Mouse (Mus musculus) heart, adult 2 months (tissue): ENCODE data around the gene Smim9. TPM values are rescaled to one million over a fixed set of nuclear protein-coding genes. Genes with fewer than 3 reads are reported as not detected.

Experiments used
- DNase-seq, 2 experiments: peaks; one replicate each; pipeline ENCODE4 v3.0.0; 2021
- H3K27ac ChIP-seq: fragments of 200-600 bp; 2 replicates; pipeline ENCODE4 v1.8.1; 2022
- H3K27me3 ChIP-seq: fragments of 200-500 bp; 2 replicates; pipeline ENCODE4 v1.6.1; 2012; ENCODE audit warnings: mild to moderate bottlenecking, low read length, inconsistent platforms, mixed read lengths; ENCODE audit not compliant: control insufficient read depth, insufficient read depth
- H3K36me3 ChIP-seq: fragments of 200-500 bp; 2 replicates; pipeline ENCODE4 v1.6.1; 2012; ENCODE audit warnings: low read length, inconsistent platforms; ENCODE audit not compliant: control insufficient read depth, insufficient read depth
- H3K4me1 ChIP-seq: fragments of 200-500 bp; 2 replicates; pipeline ENCODE4 v1.6.1; 2011; ENCODE audit warnings: low read length; ENCODE audit not compliant: control insufficient read depth, insufficient read depth
- H3K4me3 ChIP-seq: fragments of 200-600 bp; 2 replicates; pipeline ENCODE4 v1.8.1; 2022
- H3K79me2 ChIP-seq: fragments of 200-500 bp; replicated peaks from 2 replicates; pipeline ENCODE4 v1.6.1; 2012; ENCODE audit warnings: mild to moderate bottlenecking, inconsistent platforms, low read length, moderate library complexity, mixed read lengths; ENCODE audit not compliant: control insufficient read depth, insufficient read depth
- H3K9ac ChIP-seq: fragments of 200-500 bp; 2 replicates; pipeline ENCODE4 v1.6.1; 2012; ENCODE audit warnings: low read depth, mild to moderate bottlenecking, control low read depth, inconsistent platforms, low read length, mixed read lengths
- CTCF ChIP-seq: fragments of 200-600 bp; IDR thresholded peaks from 2 replicates; pipeline ENCODE4 v1.8.1; 2022; ENCODE audit warnings: antibody characterized with exemption, mild to moderate bottlenecking, moderate library complexity
- EP300 ChIP-seq: fragments of 200-500 bp; IDR thresholded peaks from 2 replicates; pipeline ENCODE4 v1.6.1; 2011; ENCODE audit warnings: low read depth, low read length, control low read depth; ENCODE audit not compliant: insufficient read depth
- POLR2A ChIP-seq: fragments of 200-500 bp; IDR thresholded peaks from 2 replicates; pipeline ENCODE4 v1.6.1; 2011; ENCODE audit warnings: mild to moderate bottlenecking, low read depth, low read length, control low read depth; ENCODE audit not compliant: insufficient read depth
- WGBS: fragments of 180-500 bp; shearing (Covaris S2); methylation state at CpG from one replicate; pipeline ENCODE4 v1.1.7; 2018; 5-methylcytosine and 5-hydroxymethylcytosine counted together
- intact Hi-C: fragments of 180-260 bp; cut with DNase I; formaldehyde crosslinking; loops from one replicate; pipeline ENCODE4 v1.15.1; 2025
- polyA plus RNA-seq: library from polyadenylated mRNA; depleted of rRNA; stranded (reverse); fragments of >200 nt; gene quantifications from 2 replicates; pipeline ENCODE4 v1.2.3, GENCODE M21; 2012
- total RNA-seq, 2 experiments: library from RNA; stranded (reverse); gene quantifications; 2 replicates each; pipeline ENCODE4 v1.2.3; 2021

Gene Smim9
- total and polyA plus RNA-seq, 3 experiments = not detected

- intact Hi-C loops = no loop called here
- Histone ChIP-seq H3K27ac (no peak overlapping the region), H3K4me1 (no peaks in the 10 kb centered on the region), H3K79me2 (no peaks in the 10 kb centered on the region), H3K4me3 (no peak overlapping the region), H3K36me3 (no peaks in the 10 kb centered on the region), H3K9ac (no peak overlapping the region), H3K27me3 (no peaks in the 10 kb centered on the region)
- 86% methylated on average over 2 of the region's 2 CpGs for WGBS
- TF ChIP-seq CTCF = no peak
- TF ChIP-seq EP300 = no peak
- TF ChIP-seq POLR2A = no peak
- no peak for DNase-seq
These were observed 25.4 kb downstream of the Smim9 start for GRCm38 (mm10) chrX:75138182-75138581.

GRCm38 (mm10) chrX:75137729-75138128, 25.8 kb downstream of the Smim9 start:
- Histone ChIP-seq H3K27me3 (no peaks in the 10 kb centered on the region), H3K4me1 (no peaks in the 10 kb centered on the region), H3K9ac (no peak overlapping the region), H3K27ac (no peak overlapping the region), H3K4me3 (no peak overlapping the region), H3K36me3 (no peaks in the 10 kb centered on the region), H3K79me2 (no peaks in the 10 kb centered on the region)
- 76% methylated on average over 2 of the region's 2 CpGs for WGBS
- no peak for TF ChIP-seq EP300
- TF ChIP-seq CTCF = no peak
- TF ChIP-seq POLR2A = no peak
- no peak for DNase-seq
- intact Hi-C loops = no loop called here

DNA sequence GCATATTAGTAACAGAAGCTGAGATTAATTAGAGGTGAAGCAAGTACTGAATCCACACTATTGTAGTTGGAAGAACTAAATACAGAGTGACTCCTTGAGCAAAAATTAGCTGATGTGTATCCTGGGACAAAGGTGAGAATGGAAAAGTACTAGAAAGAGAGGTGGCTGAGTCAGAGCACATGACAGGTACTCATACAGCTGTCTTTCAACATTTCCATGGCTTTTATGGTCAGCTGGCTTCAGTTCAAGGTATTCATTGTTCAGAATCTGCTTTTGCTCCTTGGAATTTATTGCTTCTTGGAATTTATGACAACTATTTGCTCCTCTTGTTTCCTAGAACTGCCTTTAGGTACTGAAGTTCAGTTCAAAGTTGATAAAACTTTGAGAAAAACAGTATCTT, 26.6 kb downstream of the Smim9 start:
- H3K36me3 ChIP-seq = no peaks in the 10 kb centered on the region
- DNase-seq = no peak
- TF ChIP-seq POLR2A (no peak), EP300 (no peak), CTCF (no peak)
- H3K9ac ChIP-seq = no peak overlapping the region
- no peak overlapping the region for H3K27ac ChIP-seq
- intact Hi-C loops = no loop called here
- no peaks in the 10 kb centered on the region for H3K27me3 ChIP-seq
- H3K79me2 ChIP-seq = no peaks in the 10 kb centered on the region
- H3K4me1 ChIP-seq = no peaks in the 10 kb centered on the region
- H3K4me3 ChIP-seq = no peak overlapping the region

- Histone ChIP-seq H3K79me2 (no peaks in the 10 kb centered on the region), H3K4me1 (no peaks in the 10 kb centered on the region; the same call in 1 of the 2 replicates), H3K9ac (peak within 1 kb of the TSS; percentile 82), H3K27ac (peak within 1 kb of the TSS; percentile 78), H3K27me3 (no peaks in the 10 kb centered on the region), H3K36me3 (no peaks in the 10 kb centered on the region), H3K4me3 (peak within 1 kb of the TSS; percentile 52)
- TF ChIP-seq CTCF (no peak), EP300 (0 out of 2 replicates have a peak, but pooled peaks have one; percentile 10), POLR2A (peak; percentile 86)
- peak; percentile 85 to 87 for DNase-seq
- 19% methylated on average over 36 of the region's 36 CpGs for WGBS
- intact Hi-C loops = loop anchor here (2.0 to 5.0 kb wide), 2 partner anchors 24 to 382 kb away; partner anchors contain the start of gene Vbp1
These were observed 33.0 kb downstream of the Smim9 start, which contains the start of gene Mpp1 for GRCm38 (mm10) chrX:75130467-75131160. TSS of gene Mpp1 (minus strand) at chrX:75131016.

- no peaks in the 10 kb centered on the region; the same call in 1 of the 2 replicates for H3K4me1 ChIP-seq
- intact Hi-C loops = no loop called here
- 24% methylated on average over 2 of the region's 2 CpGs for WGBS
- TF ChIP-seq CTCF = no peak
- TF ChIP-seq POLR2A = no peak
- no peak for TF ChIP-seq EP300
- H3K36me3 ChIP-seq = no peaks in the 10 kb centered on the region
- DNase-seq = no peak
- H3K27me3 ChIP-seq = no peaks in the 10 kb centered on the region
- H3K27ac ChIP-seq = no peak overlapping the region; the same call in 1 of the 2 replicates
- H3K9ac ChIP-seq = no peak overlapping the region
- H3K79me2 ChIP-seq = no peaks in the 10 kb centered on the region
- no peak overlapping the region for H3K4me3 ChIP-seq
These were observed 34.1 kb downstream of the Smim9 start for GRCm38 (mm10) chrX:75129474-75129873.

DNA sequence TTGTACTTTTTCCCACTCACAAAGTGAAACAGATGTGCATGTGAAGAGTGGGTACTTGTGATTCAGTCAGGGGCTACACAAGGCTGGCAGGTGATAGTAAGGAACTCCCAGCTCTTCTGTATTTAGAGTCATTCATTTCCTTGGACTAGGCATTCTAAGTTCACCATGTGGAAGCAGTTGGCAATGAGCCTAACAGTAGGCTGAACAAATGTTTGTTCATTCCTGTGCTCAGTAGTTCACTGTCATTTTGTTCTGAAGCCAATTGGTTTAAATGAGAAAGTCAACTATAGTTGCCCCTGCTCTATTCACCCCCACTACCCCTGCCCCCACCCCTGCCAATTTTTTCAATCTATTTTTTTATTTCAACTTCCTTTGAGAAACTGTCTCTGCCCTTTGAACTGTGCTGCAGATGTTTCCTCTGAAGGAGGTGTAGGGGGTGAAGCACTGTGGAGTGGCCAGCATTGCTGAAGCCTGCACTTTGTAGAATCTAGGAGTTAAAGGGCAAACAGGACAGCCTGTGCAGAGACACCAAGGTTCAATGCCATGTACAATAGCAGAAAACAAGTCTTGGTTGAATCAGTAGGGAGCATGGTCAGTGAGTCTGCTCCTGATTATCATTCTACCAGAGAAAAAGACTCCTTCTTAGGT, 35.1 kb downstream of the Smim9 start:
- H3K4me3 ChIP-seq = no peak overlapping the region
- H3K27ac ChIP-seq = no peak overlapping the region; the same call in 1 of the 2 replicates

More for the DNA sequence above, 35.1 kb downstream of the Smim9 start:
- peak in 1 of 2 experiments; percentile 20 for DNase-seq
- intact Hi-C loops = no loop called here
- Histone ChIP-seq H3K79me2 (no peaks in the 10 kb centered on the region), H3K36me3 (no peaks in the 10 kb centered on the region), H3K9ac (no peak overlapping the region), H3K27me3 (no peaks in the 10 kb centered on the region), H3K4me1 (no peaks in the 10 kb centered on the region; the same call in 1 of the 2 replicates)
- TF ChIP-seq CTCF (no peak), EP300 (no peak), POLR2A (no peak)
